8 mouse cellular contexts compared by ENCODE assay signal in the genomic region with DNA sequence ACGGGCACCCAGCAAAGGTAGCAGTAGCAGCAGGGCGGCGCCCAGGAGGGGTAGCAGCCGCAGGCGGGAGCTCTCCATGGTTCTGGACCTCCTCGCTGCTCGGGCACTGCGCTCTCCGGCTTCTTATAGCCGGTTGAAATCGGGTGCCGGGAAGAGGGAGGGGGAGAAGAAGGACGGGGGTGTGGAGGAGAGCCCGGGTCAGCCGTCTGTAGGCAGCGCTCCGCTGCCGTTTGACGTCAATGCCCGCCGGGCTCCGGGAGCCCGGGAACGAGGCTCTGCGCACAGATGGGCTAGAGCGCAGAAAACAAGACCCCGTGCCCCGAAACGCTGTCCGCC. TPM values are rescaled to one million over a fixed set of nuclear protein-coding genes. Genes with fewer than 3 reads are reported as not detected.
DNase-seq lines count a peak whose midpoint lies in the region; ATAC-seq and TF ChIP-seq lines count a peak whose summit lies in the region.

No protein-coding gene starts in this region.

- DNase-seq in intestine, embryonic 14.5 days (ENCODE audit: low spot score), result peak; percentile 90
- peak; percentile 48 for DNase-seq in WW6 (ENCODE audit: low read depth, low spot score)
- peak; percentile 86 for DNase-seq in forebrain, embryonic 11.5 days (ENCODE audit: low spot score)
- no peak for DNase-seq in hindbrain, embryonic 14.5 days (ENCODE audit: low spot score)
- DNase-seq in liver, embryonic 14.5 days (ENCODE audit: low read depth in 3 of 3, low spot score in 3 of 3), result no peak
- peak; percentile 17 for DNase-seq in ovary, adult 18-20 months (ENCODE audit: low spot score)

- no peaks in the 10 kb centered on the region for H3K36me3 ChIP-seq in intestine, embryonic 14.5 days (ENCODE audit: control insufficient read depth, insufficient read depth, low read length)
- H3K36me3 ChIP-seq in intestine, postnatal 0 days (ENCODE audit: control insufficient read depth, insufficient read depth), result no peaks in the 10 kb centered on the region
- H3K36me3 ChIP-seq in forebrain, embryonic 11.5 days (ENCODE audit: control insufficient read depth, insufficient read depth, low read length), result no peaks in the 10 kb centered on the region
- H3K36me3 ChIP-seq in hindbrain, embryonic 14.5 days (replicated peaks; ENCODE audit: control insufficient read depth, insufficient read depth), result no peaks in the 10 kb centered on the region
- no peaks in the 10 kb centered on the region for H3K36me3 ChIP-seq in liver, embryonic 14.5 days (replicated peaks; ENCODE audit: control insufficient read depth, insufficient read depth, low read depth)

- no peak overlapping the region for H3K9ac ChIP-seq in intestine, embryonic 14.5 days (ENCODE audit: low read length)
- H3K9ac ChIP-seq in intestine, postnatal 0 days (ENCODE audit: low read depth, low read length), result no peak overlapping the region
- peak overlapping the region; percentile 16; the same call in 1 of the 2 replicates for H3K9ac ChIP-seq in forebrain, embryonic 11.5 days (ENCODE audit: low read length)
- H3K9ac ChIP-seq in hindbrain, embryonic 14.5 days, result peak overlapping the region; percentile 38
- H3K9ac ChIP-seq in liver, embryonic 14.5 days (replicated peaks), result no peak overlapping the region

- peak overlapping the region; percentile 22 for H3K4me2 ChIP-seq in intestine, embryonic 14.5 days (ENCODE audit: low read length)
- no peak overlapping the region for H3K4me2 ChIP-seq in intestine, postnatal 0 days (replicated peaks; ENCODE audit: low read depth)
- peak overlapping the region; percentile 56 for H3K4me2 ChIP-seq in forebrain, embryonic 11.5 days (ENCODE audit: low read depth, low read length, severe bottlenecking)
- H3K4me2 ChIP-seq in hindbrain, embryonic 14.5 days (replicated peaks), result peak overlapping the region; percentile 73
- no peak overlapping the region for H3K4me2 ChIP-seq in liver, embryonic 14.5 days (ENCODE audit: low read depth)

- WGBS in intestine, embryonic 14.5 days, result 3% methylated on average over 30 of the region's 30 CpGs
- WGBS in intestine, postnatal 0 days, result 2% methylated on average over 29 of the region's 30 CpGs
- WGBS in forebrain, embryonic 11.5 days, result under 1% methylated on average over 28 of the region's 30 CpGs
- 0% methylated on average over 30 of the region's 30 CpGs for WGBS in hindbrain, embryonic 14.5 days
- 3% methylated on average over 30 of the region's 30 CpGs for WGBS in liver, embryonic 14.5 days (ENCODE audit: insufficient replicate concordance)

- no peak for TF ChIP-seq CTCF in intestine, postnatal 0 days (IDR thresholded peaks at IDR 0.05; ENCODE audit: low read depth)
- 0 out of 2 replicates have a peak, but pooled peaks have one; percentile 2 for TF ChIP-seq CTCF in liver, embryonic 14.5 days (IDR thresholded peaks at IDR 0.05; ENCODE audit: low read depth)

- no peak overlapping the region for H3K4me3 ChIP-seq in intestine, embryonic 14.5 days (ENCODE audit: low read depth, low read length)
- H3K4me3 ChIP-seq in intestine, postnatal 0 days (ENCODE audit: low read depth, low read length), result no peak overlapping the region
- peak overlapping the region; percentile 27 for H3K4me3 ChIP-seq in forebrain, embryonic 11.5 days (ENCODE audit: low read depth, low read length)
- peak overlapping the region; percentile 40 for H3K4me3 ChIP-seq in hindbrain, embryonic 14.5 days (replicated peaks; ENCODE audit: low read length)
- H3K4me3 ChIP-seq in liver, embryonic 14.5 days (ENCODE audit: insufficient read depth in 1 of 2, low read depth in 2 of 2, low read length in 2 of 2), result no peak overlapping the region

- no peaks in the 10 kb centered on the region for H3K4me1 ChIP-seq in intestine, embryonic 14.5 days (replicated peaks; ENCODE audit: control insufficient read depth, insufficient read depth, low read length)
- H3K4me1 ChIP-seq in intestine, postnatal 0 days (replicated peaks; ENCODE audit: control insufficient read depth, insufficient read depth, low read length), result no peaks in the 10 kb centered on the region
- peaks cover 2% of the 10 kb centered on the region; the same call in 1 of the 2 replicates for H3K4me1 ChIP-seq in forebrain, embryonic 11.5 days (replicated peaks; ENCODE audit: control insufficient read depth, insufficient read depth, low read length)
- H3K4me1 ChIP-seq in hindbrain, embryonic 14.5 days (replicated peaks; ENCODE audit: control insufficient read depth, insufficient read depth, low read length), result peaks cover 5% of the 10 kb centered on the region; the same call in 1 of the 2 replicates
- H3K4me1 ChIP-seq in liver, embryonic 14.5 days (replicated peaks; ENCODE audit: control insufficient read depth in 2 of 2, insufficient read depth in 2 of 2, low read length in 1 of 2), result no peaks in the 10 kb centered on the region

- TF ChIP-seq EP300 in liver, embryonic 14.5 days (IDR thresholded peaks at IDR 0.05; ENCODE audit: low read depth), result no peak

- no peaks in the 10 kb centered on the region for H3K9me3 ChIP-seq in intestine, embryonic 14.5 days (ENCODE audit: control insufficient read depth, low read length)
- no peaks in the 10 kb centered on the region for H3K9me3 ChIP-seq in intestine, postnatal 0 days (ENCODE audit: control insufficient read depth)
- no peaks in the 10 kb centered on the region for H3K9me3 ChIP-seq in forebrain, embryonic 11.5 days (ENCODE audit: control insufficient read depth, low read length)
- no peaks in the 10 kb centered on the region for H3K9me3 ChIP-seq in hindbrain, embryonic 14.5 days (ENCODE audit: control insufficient read depth, low read length)
- no peaks in the 10 kb centered on the region for H3K9me3 ChIP-seq in liver, embryonic 14.5 days (ENCODE audit: control insufficient read depth, low read length)

- ATAC-seq in intestine, embryonic 14.5 days (replicated peaks; ENCODE audit: low FRiP score, low TSS enrichment, low read depth), result 0 out of 2 replicates have a peak, but pooled peaks have one; percentile 36
- no peak for ATAC-seq in intestine, postnatal 0 days
- no peak; the same call in 1 of the 2 replicates for ATAC-seq in forebrain, embryonic 11.5 days (replicated peaks; ENCODE audit: low FRiP score)
- 0 out of 2 replicates have a peak, but pooled peaks have one; percentile 40 for ATAC-seq in hindbrain, embryonic 14.5 days (ENCODE audit: low FRiP score)
- ATAC-seq in liver, embryonic 14.5 days (ENCODE audit: insufficient read depth), result no peak
- no peak for ATAC-seq in erythroblast, adult 5-6 weeks (replicated peaks; ENCODE audit: low FRiP score, poor library complexity, severe bottlenecking)

- no peak overlapping the region for H3K27ac ChIP-seq in intestine, embryonic 14.5 days (ENCODE audit: low read depth)
- H3K27ac ChIP-seq in intestine, postnatal 0 days (ENCODE audit: low read depth, low read length), result no peak overlapping the region
- no peak overlapping the region for H3K27ac ChIP-seq in forebrain, embryonic 11.5 days (ENCODE audit: low read depth, low read length)
- no peak overlapping the region for H3K27ac ChIP-seq in hindbrain, embryonic 14.5 days
- no peak overlapping the region for H3K27ac ChIP-seq in liver, embryonic 14.5 days

- H3K27me3 ChIP-seq in intestine, embryonic 14.5 days (replicated peaks; ENCODE audit: control insufficient read depth, insufficient read depth, low read length), result peaks cover 37% of the 10 kb centered on the region
- H3K27me3 ChIP-seq in intestine, postnatal 0 days (replicated peaks; ENCODE audit: control insufficient read depth, insufficient read depth, low read length), result peaks cover 23% of the 10 kb centered on the region
- H3K27me3 ChIP-seq in forebrain, embryonic 11.5 days (ENCODE audit: control insufficient read depth, insufficient read depth, low read length), result peaks cover 24% of the 10 kb centered on the region
- peaks cover 29% of the 10 kb centered on the region for H3K27me3 ChIP-seq in hindbrain, embryonic 14.5 days (ENCODE audit: control insufficient read depth, insufficient read depth, low read length)
- H3K27me3 ChIP-seq in liver, embryonic 14.5 days (ENCODE audit: control insufficient read depth, insufficient read depth, low read length), result peaks cover 17% of the 10 kb centered on the region

RNA-seq across cellular contexts. Expression of a gene that starts 0.4 kb away (rescaled TPM):
- polyA plus RNA-seq in intestine, embryonic 14.5 days (2014; fragmentation: Nextera tagmentation; extraction: Ambion mirVana), result 42.3 and 51.3 TPM in 2 replicates
- polyA plus RNA-seq in intestine, postnatal 0 days (2015; fragmentation: Nextera tagmentation; extraction: Ambion mirVana), result 32.5 and 34.1 TPM in 2 replicates
- 1.8 and 2.0 TPM in 2 replicates for polyA plus RNA-seq in forebrain, embryonic 11.5 days (2014; fragmentation: Nextera tagmentation; extraction: Ambion mirVana)
- 25.8 and 34.3 TPM in 2 replicates for polyA plus RNA-seq in hindbrain, embryonic 14.5 days (2014; fragmentation: Nextera tagmentation; extraction: Ambion mirVana)
- polyA plus RNA-seq in liver, embryonic 14.5 days (2012; rRNA removed), result not detected in 2 replicates
- polyA plus RNA-seq in liver, embryonic 14.5 days (2014; fragmentation: Nextera tagmentation; extraction: Ambion mirVana), result not detected in 2 replicates
- not detected in 2 replicates for total RNA-seq in erythroblast, adult 5-6 weeks (2015; ENCODE audit: low replicate concordance)
- total RNA-seq in erythroblast, adult 5-6 weeks (2017; ENCODE audit: low replicate concordance), result not detected in 2 replicates

Comparison
In these comparisons a context has a peak if more than half of its experiments do, and no peak if none do; other contexts are left out.
1. ATAC-seq: peak in intestine, embryonic 14.5 days (single experiment) and hindbrain, embryonic 14.5 days (single experiment); none in intestine, postnatal 0 days (single experiment), forebrain, embryonic 11.5 days (single experiment), liver, embryonic 14.5 days (single experiment) and erythroblast, adult 5-6 weeks (single experiment).
2. H3K4me2 ChIP-seq: peak in intestine, embryonic 14.5 days (single experiment), forebrain, embryonic 11.5 days (single experiment) and hindbrain, embryonic 14.5 days (single experiment); none in intestine, postnatal 0 days (single experiment) and liver, embryonic 14.5 days (single experiment).
3. DNase-seq: peak in intestine, embryonic 14.5 days (single experiment), WW6 (single experiment), forebrain, embryonic 11.5 days (single experiment) and ovary, adult 18-20 months (single experiment); none in hindbrain, embryonic 14.5 days (single experiment) and liver, embryonic 14.5 days (0 of 3).
4. H3K4me3 ChIP-seq: peak in forebrain, embryonic 11.5 days (single experiment) and hindbrain, embryonic 14.5 days (single experiment); none in intestine, embryonic 14.5 days (single experiment), intestine, postnatal 0 days (single experiment) and liver, embryonic 14.5 days (0 of 2).
5. H3K9ac ChIP-seq: peak in forebrain, embryonic 11.5 days (single experiment) and hindbrain, embryonic 14.5 days (single experiment); none in intestine, embryonic 14.5 days (single experiment), intestine, postnatal 0 days (single experiment) and liver, embryonic 14.5 days (single experiment).